Mouse (Mus musculus): ENCODE data around the gene Auts2. TPM values are rescaled to one million over a fixed set of nuclear protein-coding genes. Genes with fewer than 3 reads are reported as not detected.

Auts2 gene
- polyA plus RNA-seq, 1 experiment from 2014 or later, result 45.3 TPM

- Histone ChIP-seq H3K4me2 (replicated peaks) (no peak overlapping the region), H3K27me3 (no peaks in the 10 kb centered on the region), H3K4me1 (0 out of 2 replicates have a peak, but pooled peaks cover 1% of the 10 kb centered on the region), H3K27ac (replicated peaks) (no peak overlapping the region), H3K4me3 (replicated peaks) (no peak overlapping the region), H3K9ac (no peak overlapping the region), H3K36me3 (no peaks in the 10 kb centered on the region), H3K9me3 (replicated peaks) (no peaks in the 10 kb centered on the region)
- no peak for ATAC-seq (ENCODE audit: insufficient number of reproducible peaks, low FRiP score, low TSS enrichment, low read depth)
- 87% methylated on average over 4 of the region's 4 CpGs for WGBS
Measured at GRCm38 (mm10) chr5:131922759-131923158, 620.4 kb downstream of the Auts2 start.

GRCm38 (mm10) chr5:131922118-131922517 is 621.0 kb downstream of the Auts2 start:
- Histone ChIP-seq H3K27ac (replicated peaks) (no peak overlapping the region), H3K4me2 (replicated peaks) (no peak overlapping the region), H3K36me3 (no peaks in the 10 kb centered on the region), H3K9ac (no peak overlapping the region), H3K4me3 (replicated peaks) (no peak overlapping the region), H3K4me1 (0 out of 2 replicates have a peak, but pooled peaks cover 2% of the 10 kb centered on the region), H3K27me3 (no peaks in the 10 kb centered on the region), H3K9me3 (replicated peaks) (no peaks in the 10 kb centered on the region)
- ATAC-seq (ENCODE audit: insufficient number of reproducible peaks, low FRiP score, low TSS enrichment, low read depth), result no peak
- WGBS, result 74% methylated on average over 5 of the region's 5 CpGs

GRCm38 (mm10) chr5:131919983-131920777 is 623.0 kb downstream of the Auts2 start:
- Histone ChIP-seq H3K27me3 (no peaks in the 10 kb centered on the region), H3K4me2 (replicated peaks) (no peak overlapping the region), H3K4me1 (0 out of 2 replicates have a peak, but pooled peaks cover 2% of the 10 kb centered on the region), H3K9ac (no peak overlapping the region), H3K4me3 (replicated peaks) (no peak overlapping the region), H3K27ac (replicated peaks) (no peak overlapping the region), H3K36me3 (no peaks in the 10 kb centered on the region), H3K9me3 (replicated peaks) (no peaks in the 10 kb centered on the region)
- no peak for ATAC-seq (ENCODE audit: insufficient number of reproducible peaks, low FRiP score, low TSS enrichment, low read depth)
- WGBS, result 69% methylated on average over 12 of the region's 12 CpGs

- WGBS, result 67% methylated on average over 12 of the region's 12 CpGs
- no peaks in the 10 kb centered on the region for H3K36me3 ChIP-seq
- H3K4me1 ChIP-seq, result 0 out of 2 replicates have a peak, but pooled peaks cover 2% of the 10 kb centered on the region
- no peak for ATAC-seq (ENCODE audit: insufficient number of reproducible peaks, low FRiP score, low TSS enrichment, low read depth)
- H3K27me3 ChIP-seq, result no peaks in the 10 kb centered on the region
- H3K9ac ChIP-seq, result no peak overlapping the region
- H3K9me3 ChIP-seq (replicated peaks), result no peaks in the 10 kb centered on the region
- no peak overlapping the region for H3K4me3 ChIP-seq (replicated peaks)
- H3K4me2 ChIP-seq (replicated peaks), result no peak overlapping the region
- H3K27ac ChIP-seq (replicated peaks), result no peak overlapping the region
Measured at GRCm38 (mm10) chr5:131916791-131917403, 626.2 kb downstream of the Auts2 start.

GRCm38 (mm10) chr5:131913562-131913961 is 629.6 kb downstream of the Auts2 start:
- Histone ChIP-seq H3K4me1 (0 out of 2 replicates have a peak, but pooled peaks cover 2% of the 10 kb centered on the region), H3K27ac (replicated peaks) (no peak overlapping the region), H3K4me3 (replicated peaks) (no peak overlapping the region), H3K9ac (no peak overlapping the region), H3K4me2 (replicated peaks) (no peak overlapping the region), H3K27me3 (no peaks in the 10 kb centered on the region), H3K36me3 (no peaks in the 10 kb centered on the region), H3K9me3 (replicated peaks) (no peaks in the 10 kb centered on the region)
- ATAC-seq (ENCODE audit: insufficient number of reproducible peaks, low FRiP score, low TSS enrichment, low read depth), result no peak
- WGBS, result 61% methylated on average over 8 of the region's 8 CpGs

- Histone ChIP-seq H3K9me3 (replicated peaks) (no peaks in the 10 kb centered on the region), H3K4me3 (replicated peaks) (no peak overlapping the region), H3K4me1 (0 out of 2 replicates have a peak, but pooled peaks cover 2% of the 10 kb centered on the region), H3K36me3 (no peaks in the 10 kb centered on the region), H3K27ac (replicated peaks) (no peak overlapping the region), H3K9ac (no peak overlapping the region), H3K4me2 (replicated peaks) (no peak overlapping the region), H3K27me3 (no peaks in the 10 kb centered on the region)
- ATAC-seq (ENCODE audit: insufficient number of reproducible peaks, low FRiP score, low TSS enrichment, low read depth), result no peak
- 77% methylated on average over 1 of the region's 1 CpGs for WGBS
Measured at GRCm38 (mm10) chr5:131912983-131913382, 630.2 kb downstream of the Auts2 start.

GRCm38 (mm10) chr5:131906313-131906712 is 636.8 kb downstream of the Auts2 start:
- no peak for ATAC-seq (ENCODE audit: insufficient number of reproducible peaks, low FRiP score, low TSS enrichment, low read depth)
- Histone ChIP-seq H3K27ac (replicated peaks) (no peak overlapping the region), H3K4me3 (replicated peaks) (no peak overlapping the region), H3K9ac (no peak overlapping the region), H3K4me1 (0 out of 2 replicates have a peak, but pooled peaks cover 6% of the 10 kb centered on the region), H3K9me3 (replicated peaks) (no peaks in the 10 kb centered on the region), H3K4me2 (replicated peaks) (no peak overlapping the region), H3K36me3 (no peaks in the 10 kb centered on the region), H3K27me3 (no peaks in the 10 kb centered on the region)
- WGBS, result 86% methylated on average over 3 of the region's 3 CpGs

GRCm38 (mm10) chr5:131904478-131904877 is 638.7 kb downstream of the Auts2 start:
- ATAC-seq (ENCODE audit: insufficient number of reproducible peaks, low FRiP score, low TSS enrichment, low read depth), result no peak
- 68% methylated on average over 10 of the region's 10 CpGs for WGBS
- Histone ChIP-seq H3K4me2 (replicated peaks) (no peak overlapping the region), H3K4me3 (replicated peaks) (no peak overlapping the region), H3K4me1 (0 out of 2 replicates have a peak, but pooled peaks cover 6% of the 10 kb centered on the region), H3K27ac (replicated peaks) (no peak overlapping the region), H3K9ac (no peak overlapping the region), H3K27me3 (no peaks in the 10 kb centered on the region), H3K36me3 (no peaks in the 10 kb centered on the region), H3K9me3 (replicated peaks) (no peaks in the 10 kb centered on the region)

- peak overlapping the region; percentile 55 for H3K27ac ChIP-seq (replicated peaks)
- no peak overlapping the region for H3K4me3 ChIP-seq (replicated peaks)
Measured at GRCm38 (mm10) chr5:131898048-131898638, 645.0 kb downstream of the Auts2 start.

GRCm38 (mm10) chr5:131886636-131887035 is 656.5 kb downstream of the Auts2 start:
- 82% methylated on average over 3 of the region's 3 CpGs for WGBS
- Histone ChIP-seq H3K27ac (replicated peaks) (no peak overlapping the region), H3K9me3 (replicated peaks) (no peaks in the 10 kb centered on the region), H3K4me1 (no peaks in the 10 kb centered on the region), H3K4me2 (replicated peaks) (no peak overlapping the region), H3K4me3 (replicated peaks) (no peak overlapping the region), H3K9ac (no peak overlapping the region), H3K27me3 (no peaks in the 10 kb centered on the region), H3K36me3 (no peaks in the 10 kb centered on the region)
- no peak for ATAC-seq (ENCODE audit: insufficient number of reproducible peaks, low FRiP score, low TSS enrichment, low read depth)

More at GRCm38 (mm10) chr5:131898048-131898638, 645.0 kb downstream of the Auts2 start:
- Histone ChIP-seq H3K36me3 (no peaks in the 10 kb centered on the region), H3K27me3 (no peaks in the 10 kb centered on the region), H3K4me2 (replicated peaks) (no peak overlapping the region), H3K4me1 (0 out of 2 replicates have a peak, but pooled peaks cover 9% of the 10 kb centered on the region), H3K9ac (no peak overlapping the region), H3K9me3 (replicated peaks) (no peaks in the 10 kb centered on the region)
- 58% methylated on average over 4 of the region's 4 CpGs for WGBS
- ATAC-seq (ENCODE audit: insufficient number of reproducible peaks, low FRiP score, low TSS enrichment, low read depth), result no peak

GRCm38 (mm10) chr5:131876569-131876968 is 666.6 kb downstream of the Auts2 start:
- Histone ChIP-seq H3K9ac (no peak overlapping the region), H3K4me2 (replicated peaks) (no peak overlapping the region), H3K27ac (replicated peaks) (no peak overlapping the region), H3K4me1 (no peaks in the 10 kb centered on the region), H3K36me3 (no peaks in the 10 kb centered on the region), H3K9me3 (replicated peaks) (no peaks in the 10 kb centered on the region), H3K4me3 (replicated peaks) (no peak overlapping the region), H3K27me3 (no peaks in the 10 kb centered on the region)
- no peak for ATAC-seq (ENCODE audit: insufficient number of reproducible peaks, low FRiP score, low TSS enrichment, low read depth)

Measured in embryonic facial prominence, embryonic 15.5 days (tissue).